Mouse (Mus musculus) heart, adult 10 weeks (tissue): ENCODE results near the gene Lmbr1. TPM values are rescaled to one million over a fixed set of nuclear protein-coding genes. Genes with fewer than 3 reads are reported as not detected.

Experiments used
- polyA plus RNA-seq: library from polyadenylated mRNA; stranded (reverse); fragments of 350-450 nt; fragmentation: Illumina TruSeq; extraction: RNeasy Lipid Tissue Mini Kit (QIAGEN cat#74804); gene quantifications from one replicate; pipeline ENCODE4 v1.2.3, GENCODE M21; 2014; ENCODE audit warnings: low read depth, low replicate concordance

Lmbr1 gene
- polyA plus RNA-seq: 9.0 TPM

GRCm38 (mm10) chr5:29378298-29379036 lies at the start of gene Lmbr1:
Gene Lmbr1 (minus strand): TSS chr5:29378390.

GRCm38 (mm10) chr5:29195570-29196263 lies 182.5 kb downstream of the Lmbr1 start, which contains the start of gene Rnf32:
Gene Rnf32 (plus strand): TSS chr5:29195992.

Other genes with a start within 250 kb of the Lmbr1 start
- gene Rnf32, start 182.4 kb downstream of the Lmbr1 start, polyA plus RNA-seq: 0.08 TPM
- 18.0 TPM for gene Nom1, start 56.3 kb upstream of the Lmbr1 start, polyA plus RNA-seq
- gene Mnx1, start 100.1 kb upstream of the Lmbr1 start, polyA plus RNA-seq: not detected
- 31.8 TPM for gene Ube3c, start 190.9 kb upstream of the Lmbr1 start, polyA plus RNA-seq